Mouse (Mus musculus) lung, postnatal 25 days (tissue): Measurements from ENCODE around the gene Fsip2.

Source experiments
- DNase-seq: peaks from one replicate; pipeline ENCODE4 v3.0.0; 2022; ENCODE audit warnings: low spot score

Gene Fsip2

GRCm38 (mm10) chr2:82943472-82943871, at the start of gene Fsip2:
TSS of gene Fsip2 (plus strand) at chr2:82943634.
- DNase-seq = no peak

- DNase-seq = no peak
These were observed 20.0 kb downstream of the Fsip2 start for GRCm38 (mm10) chr2:82963443-82963842.

- no peak for DNase-seq
These were observed 82.4 kb downstream of the Fsip2 start for GRCm38 (mm10) chr2:83025853-83026252.

GRCm38 (mm10) chr2:83052914-83053690, 109.7 kb downstream of the Fsip2 start:
- no peak for DNase-seq
